Mouse (Mus musculus) myocyte (in vitro differentiated cells): Measurements from ENCODE around the gene Entpd3.

ENCODE experiments used
- CEBPB ChIP-seq: IDR thresholded peaks from 2 replicates; pipeline ENCODE4 v1.6.1; 2011; ENCODE audit warnings: mild to moderate bottlenecking, moderate library complexity; ENCODE audit not compliant: poor library complexity, insufficient read depth, severe bottlenecking
- E2F4 ChIP-seq: IDR thresholded peaks from one replicate; pipeline ENCODE4 v1.6.1; 2011; ENCODE audit warnings: mild to moderate bottlenecking, control low read depth, moderate library complexity; ENCODE audit not compliant: insufficient read depth
- MAX ChIP-seq: IDR thresholded peaks from one replicate; pipeline ENCODE4 v1.6.1; 2011; ENCODE audit warnings: low read depth, mild to moderate bottlenecking, control low read depth
- MYOG ChIP-seq, 3 experiments: IDR thresholded peaks; one replicate each; pipeline ENCODE4 v1.6.1; 2011; ENCODE audit warnings: control low read depth in 2 of 3, low read depth in 2 of 3, mild to moderate bottlenecking in 2 of 3; ENCODE audit not compliant: insufficient read length in 2 of 3, control insufficient read depth in 1 of 3, insufficient read depth in 1 of 3
- POLR2A ChIP-seq: IDR thresholded peaks from one replicate; pipeline ENCODE4 v1.6.1; 2011; ENCODE audit warnings: low read depth, mild to moderate bottlenecking, control low read depth, moderate library complexity; ENCODE audit not compliant: insufficient read length
- TCF3 ChIP-seq: IDR thresholded peaks from one replicate; pipeline ENCODE4 v1.6.1; 2011; ENCODE audit warnings: low read depth, control low read depth; ENCODE audit not compliant: insufficient read length
- USF1 ChIP-seq: IDR thresholded peaks from one replicate; pipeline ENCODE4 v1.6.1; 2011; ENCODE audit warnings: low read depth, mild to moderate bottlenecking, control low read depth, moderate library complexity

DNA sequence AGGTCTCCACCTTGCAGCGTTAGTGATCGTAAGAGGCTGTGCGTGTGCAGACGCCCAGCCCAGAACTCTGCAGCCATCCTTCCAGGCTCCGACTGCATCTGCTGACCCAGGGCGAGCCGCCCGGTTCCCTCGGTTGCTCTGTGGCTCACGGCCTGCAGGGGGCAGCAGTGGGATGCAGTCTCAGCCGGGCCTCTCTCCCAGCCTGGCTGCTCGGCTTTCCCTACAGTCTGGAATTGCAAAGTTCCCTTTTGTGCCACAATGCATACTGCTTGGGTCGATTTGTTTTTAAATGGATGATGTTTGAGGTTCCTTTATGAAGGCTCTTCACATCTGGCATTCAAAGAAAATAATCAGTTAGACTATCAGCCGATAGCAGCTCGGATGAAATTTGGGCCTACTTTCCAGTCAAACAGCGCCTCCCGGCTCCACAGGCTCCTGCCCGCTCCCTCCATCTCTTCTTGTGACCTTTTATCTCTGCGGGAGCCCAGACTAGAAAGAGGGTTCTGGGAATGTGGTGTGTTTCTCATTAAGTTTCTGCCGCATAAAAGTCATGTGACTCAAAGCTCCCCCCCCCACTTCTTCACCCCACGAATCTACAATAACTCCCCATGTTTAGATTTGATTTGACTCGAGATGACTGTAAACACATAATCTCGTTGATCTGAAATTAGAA lies 63.4 kb downstream of the Entpd3 start:
- TF ChIP-seq POLR2A, result no peak
- no peak for TF ChIP-seq CEBPB
- TF ChIP-seq MAX, result no peak
- no peak for TF ChIP-seq TCF3
- TF ChIP-seq USF1, result no peak
- no peak for TF ChIP-seq MYOG (IDR thresholded peaks at IDR 0.05; ENCODE audit: control insufficient read depth in 1 of 3, insufficient read depth in 1 of 3, insufficient read length in 2 of 3, low read depth in 2 of 3)
- TF ChIP-seq E2F4, result no peak
